Mouse (Mus musculus): ENCODE measurements around the gene Os9.
"Not testable (repeated sequence)": the region's sequence is repeated elsewhere in the genome, so short reads cannot be mapped to it uniquely, and the experiment has no call there.

The Os9 gene

GRCm38 (mm10) chr10:127079665-127080391, 41.1 kb downstream of the Os9 start:
- DNase-seq, result peak; percentile 53 to 66

- DNase-seq, result peak; percentile 69 to 70
Observed at GRCm38 (mm10) chr10:127078677-127079575, 42.0 kb downstream of the Os9 start.

GRCm38 (mm10) chr10:127078001-127078676, 42.8 kb downstream of the Os9 start:
- DNase-seq, result no peak

GRCm38 (mm10) chr10:127077515-127077914, 43.4 kb downstream of the Os9 start:
- no peak for DNase-seq

- no peak for DNase-seq
Observed at GRCm38 (mm10) chr10:127076082-127076481, 44.8 kb downstream of the Os9 start.

GRCm38 (mm10) chr10:127075651-127076050, 45.3 kb downstream of the Os9 start:
- DNase-seq, result no peak

- DNase-seq, result no peak
Observed at GRCm38 (mm10) chr10:127075080-127075479, 45.9 kb downstream of the Os9 start, which contains the start of gene Agap2. Gene Agap2, plus strand, starts transcription at chr10:127075284.

- no peak for DNase-seq
Observed at GRCm38 (mm10) chr10:127073981-127074380, 47.0 kb downstream of the Os9 start.

- DNase-seq, result not testable (repeated sequence)
Observed at GRCm38 (mm10) chr10:127072969-127073368, 48.0 kb downstream of the Os9 start.

- not testable (repeated sequence) for DNase-seq
Observed at GRCm38 (mm10) chr10:127072270-127072669, 48.7 kb downstream of the Os9 start.

- DNase-seq, result no peak
Observed at GRCm38 (mm10) chr10:127071203-127071602, 49.7 kb downstream of the Os9 start.

GRCm38 (mm10) chr10:127070190-127071121, 50.5 kb downstream of the Os9 start, which contains the start of gene Tspan31:
Gene Tspan31, minus strand, starts transcription at chr10:127070264.
- DNase-seq, result peak; percentile 88 to 93

- no peak for DNase-seq
Observed at GRCm38 (mm10) chr10:127069281-127070189, 51.4 kb downstream of the Os9 start.

GRCm38 (mm10) chr10:127068360-127069038, 52.4 kb downstream of the Os9 start:
- no peak for DNase-seq

GRCm38 (mm10) chr10:127066519-127067018, 54.4 kb downstream of the Os9 start:
- no peak for DNase-seq

- no peak for DNase-seq
Observed at GRCm38 (mm10) chr10:127065981-127066380, 55.0 kb downstream of the Os9 start.

- no peak for DNase-seq
Observed at GRCm38 (mm10) chr10:127063913-127064870, 56.7 kb downstream of the Os9 start.

- DNase-seq, result peak; percentile 99 to 100
Observed at GRCm38 (mm10) chr10:127063239-127063872, 57.6 kb downstream of the Os9 start, which contains the start of gene Cdk4. Gene Cdk4, plus strand, starts transcription at chr10:127063534.

Measured in kidney, postnatal 4 days (tissue).